Mouse (Mus musculus) intestine, embryonic 15.5 days (tissue): ENCODE measurements around the gene Bcas3. TPM values are rescaled to one million over a fixed set of nuclear protein-coding genes. Genes with fewer than 3 reads are reported as not detected.
A peak's percentile ranks its signal among the peaks of the same experiment; 100 is the strongest.

Experiments
- ATAC-seq: fragments of 200-750 bp; cut with Nextera tagmentation; 2 replicates; pipeline ENCODE4 v1.8.0; 2017; ENCODE audit warnings: moderate TSS enrichment, moderate library complexity
- H3K27ac ChIP-seq: fragments of 300-500 bp; sonication (generic); 2 replicates; pipeline ENCODE4 v1.5.1; 2015; ENCODE audit warnings: mild to moderate bottlenecking, inconsistent platforms
- H3K27me3 ChIP-seq: fragments of 300-500 bp; sonication (generic); replicated peaks from 2 replicates; pipeline ENCODE4 v1.6.1; 2015; ENCODE audit warnings: inconsistent platforms
- H3K36me3 ChIP-seq: fragments of 300-500 bp; sonication (generic); 2 replicates; pipeline ENCODE4 v1.6.1; 2015; ENCODE audit warnings: inconsistent platforms
- H3K4me1 ChIP-seq: fragments of 300-500 bp; sonication (generic); replicated peaks from 2 replicates; pipeline ENCODE4 v1.6.1; 2015; ENCODE audit warnings: inconsistent platforms
- H3K4me2 ChIP-seq: fragments of 300-500 bp; sonication (generic); replicated peaks from 2 replicates; pipeline ENCODE4 v1.6.1; 2015; ENCODE audit warnings: mild to moderate bottlenecking, inconsistent platforms
- H3K4me3 ChIP-seq: fragments of 300-500 bp; sonication (generic); replicated peaks from 2 replicates; pipeline ENCODE4 v1.5.1; 2015; ENCODE audit warnings: inconsistent platforms
- H3K9ac ChIP-seq: fragments of 300-500 bp; sonication (generic); 2 replicates; pipeline ENCODE4 v1.6.1; 2015; ENCODE audit warnings: inconsistent platforms
- H3K9me3 ChIP-seq: fragments of 300-500 bp; sonication (generic); 2 replicates; pipeline ENCODE4 v1.6.1; 2016; ENCODE audit warnings: inconsistent platforms
- WGBS: fragments of 180-500 bp; shearing (Covaris S2); methylation state at CpG from one replicate; pipeline ENCODE4 v1.1.7; 2015; 5-methylcytosine and 5-hydroxymethylcytosine counted together
- polyA plus RNA-seq: library from polyadenylated mRNA; unstranded; fragments of >200 nt; fragmentation: Nextera tagmentation; extraction: Ambion mirVana; gene quantifications from 2 replicates; pipeline ENCODE4 v1.2.1, GENCODE M21; 2015

The Bcas3 gene
- polyA plus RNA-seq, 1 experiment from 2014 or later: 14.7 TPM

GRCm38 (mm10) chr11:85842596-85843346, 489.8 kb downstream of the Bcas3 start:
- Histone ChIP-seq H3K4me1 (peaks cover 35% of the 10 kb centered on the region), H3K9me3 (no peaks in the 10 kb centered on the region), H3K36me3 (no peaks in the 10 kb centered on the region), H3K9ac (peak overlapping the region; percentile 39; the same call in 1 of the 2 replicates), H3K27me3 (peaks cover 50% of the 10 kb centered on the region), H3K4me3 (peak overlapping the region; percentile 48), H3K4me2 (peak overlapping the region; percentile 83), H3K27ac (no peak overlapping the region; the same call in 1 of the 2 replicates)
- 11% methylated on average over 24 of the region's 24 CpGs for WGBS
- no peak for ATAC-seq

GRCm38 (mm10) chr11:85843347-85843692, 490.4 kb downstream of the Bcas3 start:
- H3K27ac ChIP-seq: peak overlapping the region; percentile 63

GRCm38 (mm10) chr11:85844144-85844965, 491.4 kb downstream of the Bcas3 start:
- no peaks in the 10 kb centered on the region for H3K9me3 ChIP-seq
- peak overlapping the region; percentile 48 for H3K4me3 ChIP-seq
- H3K9ac ChIP-seq: peak overlapping the region; percentile 54
- no peaks in the 10 kb centered on the region for H3K36me3 ChIP-seq
- H3K27me3 ChIP-seq: peaks cover 37% of the 10 kb centered on the region
- peak; percentile 75 for ATAC-seq
- peak overlapping the region; percentile 63 for H3K27ac ChIP-seq
- H3K4me1 ChIP-seq: peaks cover 31% of the 10 kb centered on the region
- under 1% methylated on average over 54 of the region's 54 CpGs for WGBS
- H3K4me2 ChIP-seq: peak overlapping the region; percentile 83

More at GRCm38 (mm10) chr11:85843347-85843692, 490.4 kb downstream of the Bcas3 start:
- no peaks in the 10 kb centered on the region for H3K9me3 ChIP-seq
- H3K27me3 ChIP-seq: peaks cover 45% of the 10 kb centered on the region
- peak; percentile 48 for ATAC-seq
- no peaks in the 10 kb centered on the region for H3K36me3 ChIP-seq
- H3K4me1 ChIP-seq: peaks cover 31% of the 10 kb centered on the region
- peak overlapping the region; percentile 39 for H3K9ac ChIP-seq
- H3K4me3 ChIP-seq: peak overlapping the region; percentile 48
- under 1% methylated on average over 18 of the region's 18 CpGs for WGBS
- peak overlapping the region; percentile 83 for H3K4me2 ChIP-seq

- Histone ChIP-seq H3K27me3 (peaks cover 31% of the 10 kb centered on the region), H3K9me3 (no peaks in the 10 kb centered on the region), H3K4me2 (peak overlapping the region; percentile 83), H3K9ac (no peak overlapping the region), H3K4me3 (peak overlapping the region; percentile 48; the same call in 1 of the 2 replicates), H3K36me3 (no peaks in the 10 kb centered on the region), H3K27ac (no peak overlapping the region), H3K4me1 (peaks cover 31% of the 10 kb centered on the region)
- 45% methylated on average over 5 of the region's 5 CpGs for WGBS
- ATAC-seq: no peak
These were observed 492.0 kb downstream of the Bcas3 start for GRCm38 (mm10) chr11:85844971-85845370.

- no peaks in the 10 kb centered on the region for H3K9me3 ChIP-seq
- H3K36me3 ChIP-seq: no peaks in the 10 kb centered on the region
- no peak overlapping the region for H3K4me2 ChIP-seq
- H3K4me1 ChIP-seq: peaks cover 26% of the 10 kb centered on the region
- no peak overlapping the region for H3K4me3 ChIP-seq
- 44% methylated on average over 5 of the region's 5 CpGs for WGBS
- H3K9ac ChIP-seq: no peak overlapping the region
- ATAC-seq: no peak
- H3K27me3 ChIP-seq: peaks cover 21% of the 10 kb centered on the region
- H3K27ac ChIP-seq: no peak overlapping the region
These were observed 493.0 kb downstream of the Bcas3 start for GRCm38 (mm10) chr11:85845921-85846320.

GRCm38 (mm10) chr11:85846509-85846908, 493.5 kb downstream of the Bcas3 start:
- WGBS: 67% methylated on average over 4 of the region's 4 CpGs
- Histone ChIP-seq H3K9ac (no peak overlapping the region), H3K27ac (no peak overlapping the region), H3K4me2 (no peak overlapping the region), H3K27me3 (peaks cover 17% of the 10 kb centered on the region), H3K4me3 (no peak overlapping the region), H3K36me3 (no peaks in the 10 kb centered on the region), H3K4me1 (peaks cover 25% of the 10 kb centered on the region), H3K9me3 (no peaks in the 10 kb centered on the region)
- no peak for ATAC-seq

- Histone ChIP-seq H3K9ac (no peak overlapping the region), H3K27ac (no peak overlapping the region)
These were observed 496.1 kb downstream of the Bcas3 start for GRCm38 (mm10) chr11:85849037-85849436.

GRCm38 (mm10) chr11:85850233-85850632, 497.3 kb downstream of the Bcas3 start, which contains the start of gene Gm11444:
Gene Gm11444, minus strand, starts transcription at chr11:85850333.
- 87% methylated on average over 6 of the region's 6 CpGs for WGBS
- Histone ChIP-seq H3K4me3 (no peak within 1 kb of the TSS), H3K9ac (no peak within 1 kb of the TSS), H3K27me3 (peaks cover 7% of the 10 kb centered on the region), H3K36me3 (no peaks in the 10 kb centered on the region), H3K4me2 (peak within 1 kb of the TSS; percentile 58; the same call in 1 of the 2 replicates), H3K27ac (no peak within 1 kb of the TSS), H3K4me1 (no peaks in the 10 kb centered on the region), H3K9me3 (no peaks in the 10 kb centered on the region)
- ATAC-seq: no peak

More at GRCm38 (mm10) chr11:85849037-85849436, 496.1 kb downstream of the Bcas3 start:
- H3K4me3 ChIP-seq: peak overlapping the region; percentile 23
- H3K9me3 ChIP-seq: no peaks in the 10 kb centered on the region
- peaks cover 1% of the 10 kb centered on the region; the same call in 1 of the 2 replicates for H3K4me1 ChIP-seq
- H3K36me3 ChIP-seq: no peaks in the 10 kb centered on the region
- ATAC-seq: peak; percentile 60
- H3K4me2 ChIP-seq: peak overlapping the region; percentile 58
- H3K27me3 ChIP-seq: peaks cover 7% of the 10 kb centered on the region
- WGBS: 2% methylated on average over 21 of the region's 21 CpGs

- Histone ChIP-seq H3K4me3 (no peak overlapping the region), H3K27me3 (0 out of 2 replicates have a peak, but pooled peaks cover 3% of the 10 kb centered on the region), H3K9me3 (no peaks in the 10 kb centered on the region), H3K36me3 (no peaks in the 10 kb centered on the region), H3K4me1 (no peaks in the 10 kb centered on the region), H3K27ac (no peak overlapping the region), H3K4me2 (no peak overlapping the region), H3K9ac (no peak overlapping the region)
- ATAC-seq: no peak
- WGBS: 41% methylated on average over 6 of the region's 6 CpGs
These were observed 497.8 kb downstream of the Bcas3 start for GRCm38 (mm10) chr11:85850758-85851157.

- Histone ChIP-seq H3K4me3 (no peak overlapping the region), H3K9ac (no peak overlapping the region), H3K27me3 (no peaks in the 10 kb centered on the region), H3K4me1 (no peaks in the 10 kb centered on the region), H3K9me3 (no peaks in the 10 kb centered on the region), H3K27ac (no peak overlapping the region), H3K36me3 (no peaks in the 10 kb centered on the region), H3K4me2 (no peak overlapping the region)
- WGBS: 41% methylated on average over 6 of the region's 6 CpGs
- no peak for ATAC-seq
These were observed 505.2 kb downstream of the Bcas3 start for GRCm38 (mm10) chr11:85857997-85858698.

- no peaks in the 10 kb centered on the region for H3K4me1 ChIP-seq
- no peak overlapping the region for H3K4me3 ChIP-seq
- WGBS: 45% methylated on average over 7 of the region's 7 CpGs
- no peaks in the 10 kb centered on the region for H3K36me3 ChIP-seq
- H3K4me2 ChIP-seq: no peak overlapping the region
- ATAC-seq: no peak
- H3K27ac ChIP-seq: no peak overlapping the region
- H3K27me3 ChIP-seq: 0 out of 2 replicates have a peak, but pooled peaks cover 3% of the 10 kb centered on the region
- no peaks in the 10 kb centered on the region for H3K9me3 ChIP-seq
- no peak overlapping the region for H3K9ac ChIP-seq
These were observed 511.4 kb downstream of the Bcas3 start for GRCm38 (mm10) chr11:85864363-85864762.
